Mouse (Mus musculus) limb, embryonic 11.5 days (tissue): Measurements from ENCODE around the gene Gm6217. TPM values are rescaled to one million over a fixed set of nuclear protein-coding genes. Genes with fewer than 3 reads are reported as not detected.
"Not testable (repeated sequence)": the region's sequence is repeated elsewhere in the genome, so short reads cannot be mapped to it uniquely, and the experiment has no call there.

Source experiments
- ATAC-seq: fragments of 200-750 bp; cut with Nextera tagmentation; 2 replicates; pipeline ENCODE4 v1.8.0; 2017; ENCODE audit warnings: low read depth; ENCODE audit not compliant: insufficient number of reproducible peaks, low FRiP score, low TSS enrichment
- DNase-seq: peaks from one replicate; pipeline ENCODE4 v3.0.0-alpha.2; 2015; ENCODE audit warnings: low spot score
- H3K27ac ChIP-seq: fragments of 300-500 bp; sonication (generic); replicated peaks from 2 replicates; pipeline ENCODE4 v1.5.1; 2014; ENCODE audit warnings: low read depth, mild to moderate bottlenecking, low read length
- H3K27me3 ChIP-seq: fragments of 300-500 bp; sonication (generic); 2 replicates; pipeline ENCODE4 v1.6.1; 2014; ENCODE audit warnings: mild to moderate bottlenecking, low read length, mixed read lengths; ENCODE audit not compliant: control insufficient read depth, insufficient read depth
- H3K36me3 ChIP-seq: fragments of 300-500 bp; sonication (generic); 2 replicates; pipeline ENCODE4 v1.6.1; 2014; ENCODE audit warnings: mild to moderate bottlenecking, low read length, moderate library complexity, mixed read lengths; ENCODE audit not compliant: control insufficient read depth, insufficient read depth
- H3K4me1 ChIP-seq: fragments of 300-500 bp; sonication (generic); 2 replicates; pipeline ENCODE4 v1.6.1; 2014; ENCODE audit warnings: low read length, mixed read lengths; ENCODE audit not compliant: control insufficient read depth, insufficient read depth
- H3K4me2 ChIP-seq: fragments of 300-500 bp; sonication (generic); 2 replicates; pipeline ENCODE4 v1.6.1; 2014; ENCODE audit warnings: low read depth, mild to moderate bottlenecking, moderate library complexity; ENCODE audit not compliant: severe bottlenecking
- H3K4me3 ChIP-seq: fragments of 300-500 bp; sonication (generic); 2 replicates; pipeline ENCODE4 v1.5.1; 2014; ENCODE audit warnings: low read depth, low read length
- H3K9ac ChIP-seq: fragments of 300-500 bp; sonication (generic); 2 replicates; pipeline ENCODE4 v1.6.1; 2014; ENCODE audit warnings: mild to moderate bottlenecking, low read length
- H3K9me3 ChIP-seq: fragments of 300-500 bp; sonication (generic); 2 replicates; pipeline ENCODE4 v1.6.1; 2016; ENCODE audit warnings: low read length; ENCODE audit not compliant: control insufficient read depth
- WGBS: fragments of 180-500 bp; shearing (Covaris S2); extraction: QIAGEN DNeasy Blood & Tissue Kit; methylation state at CpG from one replicate; pipeline ENCODE4 v1.1.7; 2014; 5-methylcytosine and 5-hydroxymethylcytosine counted together
- polyA plus RNA-seq: library from polyadenylated mRNA; unstranded; fragments of >200 nt; fragmentation: Nextera tagmentation; extraction: Ambion mirVana; gene quantifications from 2 replicates; pipeline ENCODE4 v1.2.1, GENCODE M21; 2014

Gene Gm6217
- not detected in 2 replicates for polyA plus RNA-seq

DNA sequence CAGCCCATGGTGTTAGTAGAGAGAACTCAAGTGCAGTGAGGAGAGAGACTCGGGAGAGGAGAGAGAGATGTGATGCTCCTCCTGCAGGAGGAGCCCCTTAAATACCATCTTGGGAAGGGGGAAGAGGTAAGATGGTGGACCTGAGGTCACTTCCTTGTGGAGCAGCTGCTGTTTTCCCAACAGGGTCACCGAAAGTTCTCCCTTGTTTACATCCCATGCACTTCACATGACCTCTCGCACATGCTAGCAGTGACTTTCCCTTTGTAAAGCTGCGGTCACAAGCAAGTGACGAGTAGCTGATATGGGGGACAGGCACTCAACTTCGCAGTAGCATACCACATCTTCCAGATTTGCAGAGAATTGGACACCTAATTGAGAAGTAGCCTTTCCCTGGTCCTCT lies at the start of gene Gm6217:
Gene Gm6217 (minus strand): TSS at position 74 of the 400 bp plus-strand sequence.
- not testable (repeated sequence) for H3K9ac ChIP-seq

DNA sequence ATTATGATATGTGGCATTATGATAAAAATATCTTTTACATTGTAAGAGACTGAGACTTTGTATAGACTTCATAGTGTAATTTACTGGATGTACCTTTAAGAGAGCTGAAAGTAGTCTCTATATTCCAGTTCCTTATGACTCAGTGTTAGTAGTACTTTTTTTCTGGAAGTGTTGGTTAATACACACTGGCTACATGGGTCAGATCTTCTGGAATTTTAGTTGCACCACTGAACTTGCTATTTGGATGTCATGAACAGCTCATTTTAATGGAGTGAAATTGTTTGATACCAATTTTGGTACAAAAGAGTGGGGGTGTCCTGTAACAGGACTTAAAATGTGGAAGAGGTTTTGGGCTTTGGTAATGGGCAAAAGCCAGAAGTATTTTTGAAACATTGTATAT lies 46.6 kb upstream of the Gm6217 start:
- H3K36me3 ChIP-seq, result no peaks in the 10 kb centered on the region
- H3K27ac ChIP-seq, result no peak overlapping the region
- H3K9ac ChIP-seq, result no peak overlapping the region
- H3K9me3 ChIP-seq, result no peaks in the 10 kb centered on the region
- DNase-seq (no peak), ATAC-seq (no peak)
- H3K4me3 ChIP-seq, result no peak overlapping the region
- H3K4me1 ChIP-seq, result no peaks in the 10 kb centered on the region
- H3K4me2 ChIP-seq, result no peak overlapping the region
- no peaks in the 10 kb centered on the region for H3K27me3 ChIP-seq

More for the DNA sequence above, at the start of gene Gm6217:
- not testable (repeated sequence) for H3K9me3 ChIP-seq, H3K36me3 ChIP-seq, H3K27ac ChIP-seq, H3K27me3 ChIP-seq, DNase-seq, H3K4me3 ChIP-seq, H3K4me2 ChIP-seq, ATAC-seq, H3K4me1 ChIP-seq
- no CpG with 5 or more reads among the region's 6 CpGs for WGBS

DNA sequence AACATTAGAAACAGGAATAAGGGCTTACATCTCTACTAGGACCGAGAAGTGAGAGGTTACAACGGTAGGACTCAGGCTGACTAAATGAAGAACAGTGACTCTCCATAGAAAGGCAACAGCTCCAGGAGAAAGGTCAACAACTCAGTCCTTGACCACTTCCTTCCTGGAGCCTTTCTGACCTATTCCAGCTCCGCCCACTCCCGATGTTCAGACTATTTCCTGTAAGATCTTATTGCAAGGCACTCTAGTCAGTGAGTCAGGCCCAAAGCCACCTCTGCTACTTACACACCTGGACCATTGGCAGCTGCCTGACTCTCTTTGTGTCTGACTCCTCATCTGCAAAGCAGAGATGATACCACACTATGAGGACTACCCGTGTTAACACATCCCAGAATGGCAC lies 44.6 kb upstream of the Gm6217 start:
- 74% methylated on average over 5 of the region's 5 CpGs for WGBS

DNA sequence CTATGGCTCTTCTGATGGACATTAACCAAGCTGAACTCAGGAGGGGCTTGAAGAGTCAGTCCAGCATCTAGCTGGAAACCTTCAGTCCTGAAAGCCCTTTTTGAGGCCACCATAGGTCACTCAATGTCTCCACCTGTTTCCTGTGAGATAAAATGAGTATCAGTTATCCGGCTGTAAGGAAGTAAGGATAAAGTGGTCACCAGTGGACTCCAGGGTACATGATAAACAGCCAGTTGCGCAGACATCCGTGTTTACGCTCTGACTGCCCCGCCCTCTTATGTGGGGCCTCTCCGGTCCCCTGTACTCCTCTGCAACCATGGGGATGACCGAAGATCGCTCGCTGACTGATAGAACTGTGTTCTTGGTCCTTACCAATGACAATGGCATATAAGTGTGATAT lies 43.1 kb upstream of the Gm6217 start:
- no peak overlapping the region for H3K27ac ChIP-seq
- DNase-seq, result no peak

More for the DNA sequence above, 44.6 kb upstream of the Gm6217 start:
- H3K36me3 ChIP-seq, result no peaks in the 10 kb centered on the region
- ATAC-seq (no peak), DNase-seq (no peak)
- H3K27me3 ChIP-seq, result no peaks in the 10 kb centered on the region
- H3K27ac ChIP-seq, result no peak overlapping the region
- no peak overlapping the region for H3K9ac ChIP-seq
- H3K4me2 ChIP-seq, result no peak overlapping the region
- no peak overlapping the region for H3K4me3 ChIP-seq
- no peaks in the 10 kb centered on the region for H3K9me3 ChIP-seq
- H3K4me1 ChIP-seq, result no peaks in the 10 kb centered on the region

DNA sequence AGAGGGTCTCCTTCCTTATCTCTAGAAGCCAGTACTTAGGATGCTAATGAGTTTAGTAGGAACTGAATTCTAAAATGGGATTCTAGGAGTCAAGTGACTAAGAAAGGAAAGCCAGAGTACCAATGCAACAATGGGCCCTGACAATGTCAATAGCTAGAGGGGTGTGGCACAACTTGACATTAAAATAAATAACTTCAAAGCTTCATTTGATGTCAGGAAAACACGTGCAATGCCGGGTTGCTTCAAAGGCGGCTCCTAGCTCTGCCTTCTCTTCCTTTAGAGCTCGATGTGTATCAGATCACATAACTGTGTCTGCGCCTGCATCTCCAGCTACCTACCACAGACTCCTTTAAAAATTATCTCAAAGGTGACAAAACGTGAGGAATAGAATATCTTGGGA lies 42.7 kb upstream of the Gm6217 start:
- Histone ChIP-seq H3K27ac (no peak overlapping the region), H3K4me3 (no peak overlapping the region), H3K9me3 (no peaks in the 10 kb centered on the region), H3K27me3 (no peaks in the 10 kb centered on the region), H3K4me2 (no peak overlapping the region), H3K36me3 (no peaks in the 10 kb centered on the region), H3K9ac (no peak overlapping the region), H3K4me1 (no peaks in the 10 kb centered on the region)
- WGBS, result 67% methylated on average over 6 of the region's 6 CpGs
- DNase-seq (no peak), ATAC-seq (no peak)

More for the DNA sequence above, 43.1 kb upstream of the Gm6217 start:
- WGBS, result 89% methylated on average over 9 of the region's 9 CpGs
- Histone ChIP-seq H3K36me3 (no peaks in the 10 kb centered on the region), H3K4me1 (no peaks in the 10 kb centered on the region), H3K9ac (no peak overlapping the region), H3K4me2 (no peak overlapping the region), H3K9me3 (no peaks in the 10 kb centered on the region), H3K4me3 (no peak overlapping the region), H3K27me3 (no peaks in the 10 kb centered on the region)
- no peak for ATAC-seq

DNA sequence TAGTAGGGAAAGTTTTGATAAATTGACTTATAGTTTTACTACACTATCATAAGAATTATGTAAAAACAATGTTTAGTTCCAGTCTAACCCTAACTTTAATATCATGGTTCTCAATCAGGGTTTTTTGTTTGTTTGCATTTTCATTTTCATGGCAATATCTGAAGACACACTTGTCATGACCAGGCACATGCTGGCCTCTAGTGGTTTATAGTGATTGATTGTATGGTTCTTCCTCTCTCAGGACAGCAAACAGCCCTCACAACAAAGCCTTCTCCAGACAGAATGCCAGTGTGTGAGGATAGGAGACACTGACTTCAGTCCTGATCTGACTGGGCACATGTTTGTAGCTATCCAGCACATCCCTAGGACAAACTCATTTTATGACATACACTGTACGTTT lies 42.0 kb upstream of the Gm6217 start:
- Histone ChIP-seq H3K27me3 (no peaks in the 10 kb centered on the region), H3K27ac (no peak overlapping the region), H3K9ac (no peak overlapping the region), H3K9me3 (no peaks in the 10 kb centered on the region), H3K4me2 (no peak overlapping the region), H3K36me3 (no peaks in the 10 kb centered on the region), H3K4me1 (no peaks in the 10 kb centered on the region), H3K4me3 (no peak overlapping the region)
- DNase-seq (no peak), ATAC-seq (no peak)
- whole genome bisulfite sequencing, result 82% methylated on average over 1 of the region's 1 CpGs

DNA sequence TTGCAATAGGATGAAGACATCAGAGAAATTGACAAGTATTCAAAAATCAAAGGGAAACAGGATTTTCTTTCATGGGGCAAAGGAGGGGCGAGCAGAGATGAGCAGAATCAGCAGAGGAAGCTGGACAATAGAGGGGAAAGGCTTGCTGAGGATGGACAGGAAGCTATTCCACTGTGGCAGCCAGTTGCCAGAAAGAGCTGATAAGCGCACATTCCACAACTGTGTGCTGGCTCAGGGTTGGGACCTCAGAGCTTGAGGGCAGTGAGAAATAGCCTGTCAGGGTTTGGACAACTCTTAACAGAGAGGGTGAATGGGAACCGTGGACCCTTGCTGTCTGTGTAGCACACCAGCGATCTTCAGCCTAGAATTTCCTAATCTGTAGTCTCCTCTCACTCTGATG lies 40.8 kb upstream of the Gm6217 start:
- H3K9me3 ChIP-seq, result no peaks in the 10 kb centered on the region
- ATAC-seq (no peak), DNase-seq (no peak)
- no peak overlapping the region for H3K27ac ChIP-seq
- no peak overlapping the region for H3K4me3 ChIP-seq
- no peak overlapping the region for H3K9ac ChIP-seq
- no peak overlapping the region for H3K4me2 ChIP-seq
- no peaks in the 10 kb centered on the region for H3K36me3 ChIP-seq
- 55% methylated on average over 4 of the region's 4 CpGs for WGBS
- H3K4me1 ChIP-seq, result no peaks in the 10 kb centered on the region
- no peaks in the 10 kb centered on the region for H3K27me3 ChIP-seq

DNA sequence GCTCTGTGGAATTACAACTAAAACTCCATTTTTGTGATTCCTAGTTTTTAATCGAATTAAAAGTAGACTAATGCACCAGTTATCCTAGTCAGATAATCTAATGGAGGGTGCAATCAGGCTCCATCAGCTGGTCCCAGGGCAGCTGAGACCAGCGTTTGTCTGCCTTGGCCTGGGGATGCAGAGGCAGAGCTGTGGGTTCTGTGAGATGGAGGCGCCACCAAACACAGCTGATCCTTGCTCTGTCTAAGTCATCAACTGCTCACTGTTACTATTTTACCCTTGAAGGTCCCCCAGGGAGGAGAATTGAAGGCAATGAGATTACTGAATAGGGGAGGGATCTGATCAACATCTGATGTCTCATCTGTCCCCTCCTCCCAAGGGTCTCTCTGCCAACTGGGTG lies 35.2 kb upstream of the Gm6217 start:
- no peak for ATAC-seq
- H3K9ac ChIP-seq, result no peak overlapping the region
- no peak overlapping the region for H3K4me3 ChIP-seq

DNA sequence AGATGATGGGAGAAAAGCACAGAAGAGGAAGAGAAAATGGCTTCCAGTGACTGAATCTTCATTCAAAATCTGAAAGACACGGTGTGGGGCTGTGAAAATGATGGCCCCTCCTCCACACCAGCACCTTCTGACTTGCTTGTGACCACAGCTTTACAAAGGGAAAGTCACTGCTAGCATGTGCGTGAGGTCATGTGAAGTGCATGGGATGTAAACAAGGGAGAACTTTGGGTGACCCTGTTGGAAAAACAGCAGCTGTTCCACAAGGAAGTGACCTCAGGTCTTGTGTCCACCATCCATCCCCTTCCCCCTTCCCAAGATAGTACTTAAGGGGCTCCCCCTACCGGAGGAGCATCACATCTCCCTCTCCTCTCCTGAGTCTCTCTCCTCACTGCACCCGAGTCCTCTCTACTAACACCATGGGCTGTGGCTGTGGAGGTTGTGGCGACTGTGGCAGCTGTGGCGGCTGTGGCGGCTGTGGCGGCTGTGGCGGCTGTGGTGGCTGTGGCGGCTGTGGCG lies 28.7 kb upstream of the Gm6217 start, which contains the start of gene Gm47955:
Gene Gm47955 (plus strand): TSS at position 417 of the 516 bp plus-strand sequence.
- H3K4me2 ChIP-seq, result no peak within 1 kb of the TSS
- 86% methylated on average over 11 of the region's 11 CpGs for WGBS
- no peak for DNase-seq
- no peaks in the 10 kb centered on the region for H3K4me1 ChIP-seq
- no peak within 1 kb of the TSS for H3K9ac ChIP-seq
- no peak within 1 kb of the TSS for H3K27ac ChIP-seq
- ATAC-seq, result no peak
- H3K4me3 ChIP-seq, result no peak within 1 kb of the TSS
- no peaks in the 10 kb centered on the region for H3K9me3 ChIP-seq
- H3K27me3 ChIP-seq, result no peaks in the 10 kb centered on the region
- H3K36me3 ChIP-seq, result no peaks in the 10 kb centered on the region

More for the DNA sequence above, 35.2 kb upstream of the Gm6217 start:
- DNase-seq, result no peak
- H3K27me3 ChIP-seq, result no peaks in the 10 kb centered on the region
- no peaks in the 10 kb centered on the region for H3K4me1 ChIP-seq
- H3K9me3 ChIP-seq, result no peaks in the 10 kb centered on the region
- 75% methylated on average over 3 of the region's 3 CpGs for WGBS
- no peaks in the 10 kb centered on the region for H3K36me3 ChIP-seq
- H3K27ac ChIP-seq, result no peak overlapping the region
- H3K4me2 ChIP-seq, result no peak overlapping the region
